Mouse (Mus musculus) lung, adult 2 months (tissue): ENCODE data around the gene Atp9a.

Experiments used
- CTCF ChIP-seq: fragments of 200-500 bp; IDR thresholded peaks from 2 replicates; pipeline ENCODE4 v1.5.1; 2011; ENCODE audit warnings: mild to moderate bottlenecking, low read length, control low read depth; ENCODE audit not compliant: insufficient read depth
- POLR2A ChIP-seq: fragments of 200-500 bp; IDR thresholded peaks from 2 replicates; pipeline ENCODE4 v1.6.1; 2011; ENCODE audit warnings: low read depth, mild to moderate bottlenecking, control low read depth, low read length, borderline replicate concordance; ENCODE audit errors: extremely low read depth

DNA sequence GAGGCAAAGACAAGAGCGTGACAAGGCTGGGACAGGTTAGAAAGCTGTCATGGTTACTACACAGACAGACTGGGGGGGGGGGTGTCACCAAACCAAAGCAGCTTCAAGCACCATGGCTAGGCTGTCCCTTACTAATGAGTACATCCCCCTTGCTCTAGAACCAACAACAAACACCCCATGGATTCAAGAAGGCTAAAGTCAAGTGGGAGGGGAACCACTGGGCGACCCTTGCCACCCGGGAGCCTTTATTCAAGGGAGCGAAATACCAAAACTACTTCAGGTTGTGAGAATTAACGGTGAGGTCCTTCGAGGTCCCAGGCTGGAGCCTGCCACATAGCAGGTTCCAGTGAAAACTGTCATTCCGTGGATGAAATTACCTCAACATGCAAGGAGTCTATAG lies 21.6 kb upstream of the Atp9a start:
- TF ChIP-seq CTCF: no peak
- TF ChIP-seq POLR2A: no peak
